In the genomic region with DNA sequence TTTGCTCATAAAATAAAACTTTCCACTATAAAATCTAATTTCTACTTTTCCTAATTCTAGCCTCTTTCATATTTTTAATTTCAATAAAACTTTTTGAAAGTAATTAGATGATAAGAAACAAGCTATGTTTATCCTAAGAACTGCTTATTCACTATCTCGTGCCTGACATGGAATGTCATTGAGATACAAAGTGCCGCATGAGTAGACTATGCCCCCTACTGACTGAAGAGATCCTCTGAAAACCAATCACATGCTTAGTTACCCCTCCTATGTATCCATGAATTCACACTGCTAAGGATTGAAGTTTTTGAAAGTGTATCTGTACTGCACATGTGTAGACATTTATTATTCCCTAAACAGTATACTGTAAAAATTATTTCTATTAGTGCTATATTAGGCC, we compare ENCODE assay signal across 13 mouse cellular contexts. TPM values are rescaled to one million over a fixed set of nuclear protein-coding genes. Genes with fewer than 3 reads are reported as not detected.
DNase-seq lines count a peak whose midpoint lies in the region; ATAC-seq and TF ChIP-seq lines count a peak whose summit lies in the region.
"Had no signal": no experiment of that assay in that cellular context is flagged by ENCODE, and none has a peak within 500 bp of the region (broad histone marks: within the 10 kb centered on the region; RNA-seq: fewer than 3 reads in every experiment).

No protein-coding gene starts in this region.

- no peak overlapping the region for H3K9ac ChIP-seq in heart, embryonic 11.5 days (ENCODE audit: low read depth, low read length)
- H3K9ac ChIP-seq in midbrain, embryonic 14.5 days (replicated peaks; ENCODE audit: low read length), result no peak overlapping the region
- H3K9ac ChIP-seq in midbrain, embryonic 13.5 days (replicated peaks), result no peak overlapping the region
- no peak overlapping the region for H3K9ac ChIP-seq in stomach, postnatal 0 days (ENCODE audit: low read length)
- H3K9ac ChIP-seq in forebrain, embryonic 13.5 days, result no peak overlapping the region
- H3K9ac ChIP-seq: heart, embryonic 15.5 days; lung, embryonic 15.5 days; neural tube, embryonic 13.5 days had no signal

- H3K4me2 ChIP-seq in heart, embryonic 11.5 days, result no peak overlapping the region
- no peak overlapping the region for H3K4me2 ChIP-seq in midbrain, embryonic 14.5 days (ENCODE audit: low read length)
- no peak overlapping the region for H3K4me2 ChIP-seq in midbrain, embryonic 13.5 days (replicated peaks)
- H3K4me2 ChIP-seq in stomach, postnatal 0 days (replicated peaks; ENCODE audit: low read depth), result no peak overlapping the region
- no peak overlapping the region for H3K4me2 ChIP-seq in forebrain, embryonic 13.5 days
- H3K4me2 ChIP-seq: heart, embryonic 15.5 days; lung, embryonic 15.5 days; neural tube, embryonic 13.5 days had no signal

- DNase-seq in heart, postnatal 4 days, result no peak
- DNase-seq in midbrain, embryonic 14.5 days, result peak; percentile 40
- peak; percentile 13 for DNase-seq in c-Kit-positive CD71-positive TER-119-positive erythroid progenitor cells, embryonic 14.5 days (ENCODE audit: low spot score)
- DNase-seq in stomach, postnatal 0 days (ENCODE audit: low spot score), result no peak
- DNase-seq in T-cell, adult 2 months (ENCODE audit: low spot score), result no peak

- ATAC-seq in heart, embryonic 11.5 days (replicated peaks; ENCODE audit: insufficient number of reproducible peaks, low FRiP score, low TSS enrichment), result 0 out of 2 replicates have a peak, but pooled peaks have one; percentile 57
- no peak for ATAC-seq in midbrain, embryonic 14.5 days (ENCODE audit: low FRiP score, low TSS enrichment)
- ATAC-seq in midbrain, embryonic 13.5 days, result no peak
- no peak for ATAC-seq in stomach, postnatal 0 days (ENCODE audit: low FRiP score, low TSS enrichment)
- ATAC-seq in forebrain, embryonic 13.5 days, result no peak

- peaks cover 3% of the 10 kb centered on the region; the same call in 1 of the 2 replicates for H3K36me3 ChIP-seq in heart, embryonic 11.5 days (ENCODE audit: control insufficient read depth, insufficient read depth, low read length)
- H3K36me3 ChIP-seq in midbrain, embryonic 14.5 days (ENCODE audit: control insufficient read depth, insufficient read depth, low read length), result peaks cover 15% of the 10 kb centered on the region
- H3K36me3 ChIP-seq in midbrain, embryonic 13.5 days, result peaks cover 13% of the 10 kb centered on the region
- H3K36me3 ChIP-seq in stomach, postnatal 0 days (ENCODE audit: control insufficient read depth, insufficient read depth, low read length), result peaks cover 3% of the 10 kb centered on the region; the same call in 1 of the 2 replicates
- peaks cover 25% of the 10 kb centered on the region; the same call in 1 of the 2 replicates for H3K36me3 ChIP-seq in forebrain, embryonic 13.5 days (ENCODE audit: poor library complexity, severe bottlenecking)
- H3K36me3 ChIP-seq: heart, embryonic 15.5 days had no signal

- no peak overlapping the region for H3K27ac ChIP-seq in heart, embryonic 11.5 days (ENCODE audit: low read depth, low read length)
- no peak overlapping the region for H3K27ac ChIP-seq in midbrain, embryonic 14.5 days (replicated peaks; ENCODE audit: low read depth, low read length)
- no peak overlapping the region for H3K27ac ChIP-seq in midbrain, embryonic 13.5 days
- H3K27ac ChIP-seq in stomach, postnatal 0 days (replicated peaks), result no peak overlapping the region
- H3K27ac ChIP-seq in forebrain, embryonic 13.5 days, result no peak overlapping the region
- H3K27ac ChIP-seq: lung, embryonic 15.5 days; neural tube, embryonic 13.5 days had no signal

- peak; percentile 64 for TF ChIP-seq CTCF in stomach, postnatal 0 days (IDR thresholded peaks at IDR 0.05; ENCODE audit: low read depth)

- no peak for TF ChIP-seq EP300 in stomach, postnatal 0 days (optimal IDR thresholded peaks at IDR 0.05)

- no peaks in the 10 kb centered on the region for H3K27me3 ChIP-seq in heart, embryonic 11.5 days (ENCODE audit: control insufficient read depth, insufficient read depth, low read length)
- no peaks in the 10 kb centered on the region for H3K27me3 ChIP-seq in midbrain, embryonic 14.5 days (ENCODE audit: control insufficient read depth, insufficient read depth, low read length)
- H3K27me3 ChIP-seq in midbrain, embryonic 13.5 days, result no peaks in the 10 kb centered on the region
- no peaks in the 10 kb centered on the region for H3K27me3 ChIP-seq in stomach, postnatal 0 days (ENCODE audit: control insufficient read depth, insufficient read depth, low read length)
- H3K27me3 ChIP-seq in forebrain, embryonic 13.5 days, result no peaks in the 10 kb centered on the region
- H3K27me3 ChIP-seq: heart, embryonic 15.5 days; lung, embryonic 15.5 days; neural tube, embryonic 13.5 days had no signal

- H3K9me3 ChIP-seq in heart, embryonic 11.5 days (replicated peaks; ENCODE audit: control insufficient read depth, low read length), result no peaks in the 10 kb centered on the region
- no peaks in the 10 kb centered on the region for H3K9me3 ChIP-seq in midbrain, embryonic 14.5 days (ENCODE audit: control insufficient read depth, low read length)
- no peaks in the 10 kb centered on the region for H3K9me3 ChIP-seq in midbrain, embryonic 13.5 days
- H3K9me3 ChIP-seq in stomach, postnatal 0 days (ENCODE audit: control insufficient read depth, low read length), result no peaks in the 10 kb centered on the region
- H3K9me3 ChIP-seq in forebrain, embryonic 13.5 days (replicated peaks), result no peaks in the 10 kb centered on the region
- H3K9me3 ChIP-seq: G1E; heart, embryonic 15.5 days; lung, embryonic 15.5 days; neural tube, embryonic 13.5 days had no signal

- no peak overlapping the region for H3K4me3 ChIP-seq in heart, embryonic 11.5 days (ENCODE audit: low read depth, low read length)
- H3K4me3 ChIP-seq in midbrain, embryonic 14.5 days (replicated peaks; ENCODE audit: low read depth, low read length), result no peak overlapping the region
- no peak overlapping the region for H3K4me3 ChIP-seq in midbrain, embryonic 13.5 days (replicated peaks)
- H3K4me3 ChIP-seq in stomach, postnatal 0 days (ENCODE audit: low read depth, low read length), result no peak overlapping the region
- no peak overlapping the region for H3K4me3 ChIP-seq in forebrain, embryonic 13.5 days
- H3K4me3 ChIP-seq: heart, embryonic 15.5 days; lung, embryonic 15.5 days; neural tube, embryonic 13.5 days had no signal

- 20% methylated on average over 2 of the region's 2 CpGs for WGBS in heart, embryonic 11.5 days (ENCODE audit: insufficient replicate concordance)
- WGBS in midbrain, embryonic 14.5 days, result 19% methylated on average over 2 of the region's 2 CpGs
- 26% methylated on average over 2 of the region's 2 CpGs for WGBS in midbrain, embryonic 13.5 days
- 31% methylated on average over 2 of the region's 2 CpGs for WGBS in stomach, postnatal 0 days
- 33% methylated on average over 2 of the region's 2 CpGs for WGBS in forebrain, embryonic 13.5 days

- H3K4me1 ChIP-seq in heart, embryonic 11.5 days (ENCODE audit: control insufficient read depth, insufficient read depth, low read length), result peaks cover 6% of the 10 kb centered on the region; the same call in 1 of the 2 replicates
- no peaks in the 10 kb centered on the region for H3K4me1 ChIP-seq in midbrain, embryonic 14.5 days (ENCODE audit: control insufficient read depth, insufficient read depth, low read length)
- no peaks in the 10 kb centered on the region for H3K4me1 ChIP-seq in midbrain, embryonic 13.5 days (replicated peaks)
- no peaks in the 10 kb centered on the region for H3K4me1 ChIP-seq in stomach, postnatal 0 days (replicated peaks; ENCODE audit: control insufficient read depth, insufficient read depth)
- H3K4me1 ChIP-seq in forebrain, embryonic 13.5 days, result no peaks in the 10 kb centered on the region
- H3K4me1 ChIP-seq: neural tube, embryonic 13.5 days had no signal

RNA-seq across cellular contexts. Expression of a gene that starts 36.0 kb away (rescaled TPM):
- polyA plus RNA-seq in heart, embryonic 11.5 days (2014; fragmentation: Nextera tagmentation; extraction: Ambion mirVana), result 0.57 TPM in 1 of 2 replicates, not detected in the other
- total RNA-seq in heart, postnatal 4 days (2021), result not detected
- 0.18 and 0.33 TPM in 2 replicates for polyA plus RNA-seq in midbrain, embryonic 14.5 days (2014; fragmentation: Nextera tagmentation; extraction: Ambion mirVana)
- 0.12 TPM in 1 of 2 replicates, not detected in the other for polyA plus RNA-seq in midbrain, embryonic 13.5 days (2015; fragmentation: Nextera tagmentation; extraction: Ambion mirVana)
- not detected in 2 replicates for polyA plus RNA-seq in stomach, postnatal 0 days (2015; fragmentation: Nextera tagmentation; extraction: Ambion mirVana)
- polyA plus RNA-seq in forebrain, embryonic 13.5 days (2015; fragmentation: Nextera tagmentation; extraction: Ambion mirVana), result 0.15 and 0.24 TPM in 2 replicates
- polyA plus RNA-seq: G1E; large intestine, adult 2 months; neural tube, embryonic 13.5 days had no signal

Comparison
In these comparisons a context has a peak if more than half of its experiments do, and no peak if none do; other contexts are left out.
1. DNase-seq: peak in midbrain, embryonic 14.5 days (single experiment) and c-Kit-positive CD71-positive TER-119-positive erythroid progenitor cells, embryonic 14.5 days (single experiment); none in heart, postnatal 4 days (single experiment), stomach, postnatal 0 days (single experiment) and T-cell, adult 2 months (single experiment).